In the genomic region with DNA sequence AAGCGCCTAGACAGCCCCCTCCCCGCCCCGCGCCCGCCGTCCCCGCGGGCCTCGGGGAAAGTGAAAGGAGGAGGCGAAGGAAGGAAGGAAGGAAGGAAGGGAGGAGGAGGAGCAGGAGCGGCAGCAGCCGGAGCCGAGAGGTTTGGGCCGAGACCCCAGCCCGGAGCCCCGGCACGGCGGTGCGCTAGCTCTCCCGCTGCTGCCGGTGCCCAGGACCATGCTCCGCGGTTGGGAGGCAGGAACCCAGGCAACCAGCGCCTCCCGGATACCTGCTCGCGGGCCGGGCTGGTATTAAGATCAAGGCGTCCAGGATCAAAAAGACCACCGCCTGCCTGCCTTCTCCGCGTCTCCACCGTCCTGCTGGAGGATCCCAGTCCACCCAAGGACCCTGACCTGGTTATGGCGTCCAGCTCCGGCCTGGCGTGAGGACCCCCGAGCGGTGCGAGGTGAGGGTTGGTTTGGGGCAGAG, we compare ENCODE assay signal across 9 mouse cellular contexts. TPM values are rescaled to one million over a fixed set of nuclear protein-coding genes. Genes with fewer than 3 reads are reported as not detected.
DNase-seq lines count a peak whose midpoint lies in the region; ATAC-seq lines count a peak whose summit lies in the region.
"Had no signal": no experiment of that assay in that cellular context is flagged by ENCODE, and none has a peak within 500 bp of the region (broad histone marks: within the 10 kb centered on the region; RNA-seq: fewer than 3 reads in every experiment).

No protein-coding gene starts in this region.

- H3K4me1 ChIP-seq in embryonic facial prominence, embryonic 10.5 days = peaks cover 83% of the 10 kb centered on the region
- peaks cover 61% of the 10 kb centered on the region for H3K4me1 ChIP-seq in hindbrain, embryonic 12.5 days
- peaks cover 53% of the 10 kb centered on the region for H3K4me1 ChIP-seq in lung, embryonic 15.5 days

- DNase-seq in layer of hippocampus, postnatal 10 days (ENCODE audit: low spot score in 2 of 2) = peak; percentile 51 to 62
- DNase-seq in layer of hippocampus, adult 8-10 months (ENCODE audit: low spot score in 2 of 2) = no peak
- DNase-seq in embryonic facial prominence, embryonic 10.5 days (ENCODE audit: low spot score) = peak; percentile 47
- peak; percentile 60 for DNase-seq in testis, postnatal 10 days (ENCODE audit: low spot score)
- no peak for DNase-seq in layer of hippocampus, adult 9-11 months
- no peak for DNase-seq in adipocyte (ENCODE audit: low spot score)

- no peaks in the 10 kb centered on the region for H3K27me3 ChIP-seq in embryonic facial prominence, embryonic 10.5 days (replicated peaks; ENCODE audit: low read depth, poor library complexity, severe bottlenecking)
- H3K27me3 ChIP-seq in hindbrain, embryonic 12.5 days = no peaks in the 10 kb centered on the region
- H3K27me3 ChIP-seq in lung, embryonic 15.5 days = no peaks in the 10 kb centered on the region

- peak overlapping the region; percentile 95 for H3K4me2 ChIP-seq in hindbrain, embryonic 12.5 days (replicated peaks)
- H3K4me2 ChIP-seq in lung, embryonic 15.5 days = peak overlapping the region; percentile 81

- H3K9me3 ChIP-seq in embryonic facial prominence, embryonic 10.5 days = no peaks in the 10 kb centered on the region
- H3K9me3 ChIP-seq in hindbrain, embryonic 12.5 days (replicated peaks) = no peaks in the 10 kb centered on the region
- no peaks in the 10 kb centered on the region for H3K9me3 ChIP-seq in lung, embryonic 15.5 days

- peak overlapping the region; percentile 96 for H3K27ac ChIP-seq in embryonic facial prominence, embryonic 10.5 days (replicated peaks)
- peak overlapping the region; percentile 98 for H3K27ac ChIP-seq in hindbrain, embryonic 12.5 days
- H3K27ac ChIP-seq in lung, embryonic 15.5 days = peak overlapping the region; percentile 95

- H3K9ac ChIP-seq in hindbrain, embryonic 12.5 days = peak overlapping the region; percentile 99
- peak overlapping the region; percentile 99 for H3K9ac ChIP-seq in lung, embryonic 15.5 days

- 0 out of 2 replicates have a peak, but pooled peaks cover 7% of the 10 kb centered on the region for H3K36me3 ChIP-seq in embryonic facial prominence, embryonic 10.5 days (replicated peaks)
- no peaks in the 10 kb centered on the region for H3K36me3 ChIP-seq in hindbrain, embryonic 12.5 days
- H3K36me3 ChIP-seq in lung, embryonic 15.5 days = no peaks in the 10 kb centered on the region

- ATAC-seq in hindbrain, embryonic 12.5 days (ENCODE audit: low FRiP score) = no peak
- no peak for ATAC-seq in lung, embryonic 15.5 days (ENCODE audit: borderline replicate concordance, extremely low read depth, low FRiP score, low TSS enrichment)

- WGBS in embryonic facial prominence, embryonic 10.5 days = under 1% methylated on average over 39 of the region's 39 CpGs
- WGBS in hindbrain, embryonic 12.5 days = 2% methylated on average over 35 of the region's 39 CpGs
- under 1% methylated on average over 30 of the region's 39 CpGs for WGBS in lung, embryonic 15.5 days

- H3K4me3 ChIP-seq in embryonic facial prominence, embryonic 10.5 days = peak overlapping the region; percentile 93
- H3K4me3 ChIP-seq in hindbrain, embryonic 12.5 days = peak overlapping the region; percentile 95
- H3K4me3 ChIP-seq in lung, embryonic 15.5 days = peak overlapping the region; percentile 96

RNA-seq across cellular contexts. Expression of a gene that starts 0.5 kb away (rescaled TPM):
- 10 to 100 TPM; 91.2 to 97.7 TPM for total RNA-seq in layer of hippocampus, postnatal 10 days (2021)
- 10 to 100 TPM; 61.8 to 68.3 (median 64.9) TPM for total RNA-seq in layer of hippocampus, adult 8-10 months (2022)
- polyA plus RNA-seq in embryonic facial prominence, embryonic 10.5 days (2016; fragmentation: Nextera tagmentation; extraction: Ambion mirVana) = 7.4 and 7.7 TPM in 2 replicates
- 12.3 and 15.5 TPM in 2 replicates for polyA plus RNA-seq in hindbrain, embryonic 12.5 days (2016; fragmentation: Nextera tagmentation; extraction: Ambion mirVana)
- polyA plus RNA-seq in lung, embryonic 15.5 days (2015; fragmentation: Nextera tagmentation; extraction: Ambion mirVana) = 17.1 and 17.3 TPM in 2 replicates

RNA-seq across cellular contexts. Expression of a gene that starts 28.3 kb away (rescaled TPM):
- total RNA-seq in layer of hippocampus, postnatal 10 days (2021) = not detected
- not detected for total RNA-seq in layer of hippocampus, adult 8-10 months (2022)
- polyA plus RNA-seq in embryonic facial prominence, embryonic 10.5 days (2016; fragmentation: Nextera tagmentation; extraction: Ambion mirVana) = 0.41 and 0.59 TPM in 2 replicates
- not detected in 2 replicates for polyA plus RNA-seq in hindbrain, embryonic 12.5 days (2016; fragmentation: Nextera tagmentation; extraction: Ambion mirVana)
- polyA plus RNA-seq in lung, embryonic 15.5 days (2015; fragmentation: Nextera tagmentation; extraction: Ambion mirVana) = 1.3 and 1.5 TPM in 2 replicates
- total RNA-seq: neutrophil, adult 5-6 weeks had no signal

RNA-seq across cellular contexts. Expression of a gene that starts 42.1 kb away (rescaled TPM):
- not detected for total RNA-seq in layer of hippocampus, postnatal 10 days (2021)
- total RNA-seq in layer of hippocampus, adult 8-10 months (2022) = not detected
- not detected in 2 replicates for polyA plus RNA-seq in embryonic facial prominence, embryonic 10.5 days (2016; fragmentation: Nextera tagmentation; extraction: Ambion mirVana)
- polyA plus RNA-seq in hindbrain, embryonic 12.5 days (2016; fragmentation: Nextera tagmentation; extraction: Ambion mirVana) = not detected in 2 replicates
- not detected in 2 replicates for polyA plus RNA-seq in lung, embryonic 15.5 days (2015; fragmentation: Nextera tagmentation; extraction: Ambion mirVana)
- total RNA-seq: neutrophil, adult 5-6 weeks had no signal

Comparison
In these comparisons a context has a peak if more than half of its experiments do, and no peak if none do; other contexts are left out.
1. DNase-seq: peak in layer of hippocampus, postnatal 10 days (2 of 2), embryonic facial prominence, embryonic 10.5 days (single experiment) and testis, postnatal 10 days (single experiment); none in layer of hippocampus, adult 8-10 months (0 of 2), layer of hippocampus, adult 9-11 months (single experiment) and adipocyte (single experiment).
2. Peak in every context shown above with its lines, with median percentiles within 50 percentile points of each other: H3K27ac ChIP-seq and H3K4me3 ChIP-seq.